Mouse (Mus musculus) liver, embryonic 12.5 days (tissue): ENCODE measurements around the gene 1700025G04Rik. TPM values are rescaled to one million over a fixed set of nuclear protein-coding genes. Genes with fewer than 3 reads are reported as not detected.

ENCODE experiments used
- ATAC-seq: fragments of 200-750 bp; cut with Nextera tagmentation; 2 replicates; pipeline ENCODE4 v1.8.0; 2017; ENCODE audit warnings: moderate number of reproducible peaks, mild to moderate bottlenecking, moderate library complexity
- H3K27ac ChIP-seq: fragments of 300-500 bp; sonication (generic); 2 replicates; pipeline ENCODE4 v1.5.1; 2016; ENCODE audit warnings: mild to moderate bottlenecking
- H3K27me3 ChIP-seq: fragments of 300-500 bp; sonication (generic); replicated peaks from 2 replicates; pipeline ENCODE4 v1.6.1; 2016; ENCODE audit warnings: mild to moderate bottlenecking, moderate library complexity
- H3K36me3 ChIP-seq: fragments of 300-500 bp; sonication (generic); 2 replicates; pipeline ENCODE4 v1.6.1; 2016; ENCODE audit warnings: mild to moderate bottlenecking, moderate library complexity
- H3K4me1 ChIP-seq: fragments of 300-500 bp; sonication (generic); 2 replicates; pipeline ENCODE4 v1.6.1; 2016
- H3K4me2 ChIP-seq: fragments of 300-500 bp; sonication (generic); 2 replicates; pipeline ENCODE4 v1.6.1; 2016; ENCODE audit warnings: mild to moderate bottlenecking, moderate library complexity
- H3K4me3 ChIP-seq: fragments of 300-500 bp; sonication (generic); 2 replicates; pipeline ENCODE4 v1.5.1; 2016; ENCODE audit warnings: mild to moderate bottlenecking, moderate library complexity
- H3K9ac ChIP-seq: fragments of 300-500 bp; sonication (generic); 2 replicates; pipeline ENCODE4 v1.6.1; 2016; ENCODE audit warnings: mild to moderate bottlenecking, moderate library complexity
- H3K9me3 ChIP-seq: fragments of 300-500 bp; sonication (generic); replicated peaks from 2 replicates; pipeline ENCODE4 v1.6.1; 2016; ENCODE audit warnings: mild to moderate bottlenecking, moderate library complexity
- WGBS: fragments of 180-500 bp; shearing (Covaris S2); methylation state at CpG from one replicate; pipeline ENCODE4 v1.1.7; 2016; ENCODE audit not compliant: insufficient replicate concordance; 5-methylcytosine and 5-hydroxymethylcytosine counted together
- polyA plus RNA-seq: library from polyadenylated mRNA; unstranded; fragments of >200 nt; fragmentation: Nextera tagmentation; extraction: Ambion mirVana; gene quantifications from 2 replicates; pipeline ENCODE4 v1.2.1, GENCODE M21; 2016

1700025G04Rik gene
- polyA plus RNA-seq, 1 experiment from 2014 or later = 4.5 TPM

DNA sequence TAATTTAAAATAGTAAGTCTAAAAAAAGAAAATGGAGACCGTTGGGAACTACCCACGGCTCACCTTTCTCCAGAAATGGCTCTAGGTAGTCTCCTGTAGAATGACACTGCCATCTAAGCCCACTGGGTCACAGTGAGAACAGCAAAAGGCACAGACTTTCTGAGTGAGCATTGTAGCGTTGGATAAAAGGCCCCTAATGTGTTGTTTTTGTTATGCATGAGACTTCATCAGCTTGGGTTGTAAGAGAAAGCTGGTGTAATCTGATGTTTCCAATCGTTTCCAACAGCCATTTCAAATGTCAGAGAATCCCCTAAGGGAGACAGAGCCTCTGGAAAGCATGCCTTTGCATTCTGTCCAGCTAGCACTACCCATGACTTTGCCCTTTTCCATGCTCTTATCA, 19.5 kb downstream of the 1700025G04Rik start:
- ATAC-seq = no peak
- H3K4me3 ChIP-seq = no peak overlapping the region
- H3K9me3 ChIP-seq = no peaks in the 10 kb centered on the region
- H3K9ac ChIP-seq = no peak overlapping the region
- H3K27ac ChIP-seq = no peak overlapping the region
- H3K36me3 ChIP-seq = no peaks in the 10 kb centered on the region
- H3K27me3 ChIP-seq = no peaks in the 10 kb centered on the region
- H3K4me2 ChIP-seq = no peak overlapping the region
- H3K4me1 ChIP-seq = no peaks in the 10 kb centered on the region
- 62% methylated on average over 4 of the region's 4 CpGs for WGBS

DNA sequence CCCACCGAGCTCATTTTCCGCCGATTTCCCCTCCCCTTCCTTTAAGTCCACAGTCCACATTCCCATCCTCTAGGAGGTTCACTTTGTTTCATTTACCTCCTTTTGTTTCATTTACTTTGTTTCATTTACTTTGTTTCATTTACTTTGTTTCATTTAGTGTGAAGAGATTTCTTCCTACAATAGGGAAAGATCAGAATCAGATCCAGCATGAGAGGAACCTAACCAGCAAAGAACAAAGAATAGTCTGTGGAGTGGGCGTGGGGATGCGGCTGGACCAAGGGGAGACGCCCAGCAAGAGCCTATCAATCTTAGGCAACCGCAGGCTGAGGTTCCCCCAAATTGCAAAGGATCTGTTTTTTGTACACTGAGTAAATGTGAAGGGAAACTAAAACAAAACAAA, 20.2 kb downstream of the 1700025G04Rik start:
- ATAC-seq = no peak
- Histone ChIP-seq H3K4me3 (no peak overlapping the region), H3K36me3 (no peaks in the 10 kb centered on the region), H3K9ac (no peak overlapping the region), H3K9me3 (no peaks in the 10 kb centered on the region), H3K4me1 (no peaks in the 10 kb centered on the region), H3K4me2 (no peak overlapping the region), H3K27ac (no peak overlapping the region), H3K27me3 (no peaks in the 10 kb centered on the region)
- WGBS = 78% methylated on average over 7 of the region's 7 CpGs

DNA sequence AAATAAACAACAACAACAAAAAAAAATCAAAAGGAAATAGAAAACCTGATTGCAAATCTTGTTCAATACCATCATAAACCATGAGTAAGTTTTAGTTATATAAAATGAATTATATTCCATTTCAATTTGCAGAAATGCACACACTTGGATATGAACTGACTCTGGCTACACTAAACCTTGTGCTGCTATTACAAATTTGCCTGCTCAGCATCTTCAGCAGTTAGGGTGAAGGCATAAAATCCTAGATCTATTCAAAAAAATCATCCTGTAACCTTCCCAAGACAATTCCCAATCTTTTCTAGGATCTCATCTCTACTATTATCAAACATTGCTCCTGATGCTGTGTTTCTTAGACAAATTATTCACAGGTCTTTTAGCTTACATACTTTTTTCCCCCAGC, 22.0 kb downstream of the 1700025G04Rik start:
- no peaks in the 10 kb centered on the region for H3K9me3 ChIP-seq
- H3K27me3 ChIP-seq = no peaks in the 10 kb centered on the region
- no peaks in the 10 kb centered on the region for H3K36me3 ChIP-seq
- H3K4me3 ChIP-seq = no peak overlapping the region
- H3K9ac ChIP-seq = no peak overlapping the region
- H3K4me2 ChIP-seq = no peak overlapping the region
- ATAC-seq = no peak
- no peaks in the 10 kb centered on the region for H3K4me1 ChIP-seq
- no peak overlapping the region for H3K27ac ChIP-seq

DNA sequence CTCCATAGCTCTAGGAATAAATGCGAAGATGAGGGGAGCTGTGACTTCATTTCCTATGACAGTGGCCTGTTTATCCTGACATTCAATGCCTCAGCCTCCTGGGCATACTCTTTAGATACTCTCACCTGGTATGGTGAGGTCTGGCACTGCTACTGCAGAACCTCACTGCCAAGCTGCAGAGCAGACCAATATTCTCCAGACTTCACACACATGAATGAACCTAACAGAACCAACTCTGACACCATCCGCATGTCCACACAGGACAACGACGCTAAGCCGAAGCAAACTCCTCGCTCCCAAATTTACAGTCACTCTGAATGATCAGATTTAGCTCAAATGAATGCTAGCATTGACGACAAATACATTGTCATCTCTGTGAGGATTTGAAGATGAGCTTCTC, 24.4 kb downstream of the 1700025G04Rik start:
- no peak overlapping the region for H3K4me2 ChIP-seq
- 86% methylated on average over 7 of the region's 7 CpGs for WGBS
- no peak for ATAC-seq

DNA sequence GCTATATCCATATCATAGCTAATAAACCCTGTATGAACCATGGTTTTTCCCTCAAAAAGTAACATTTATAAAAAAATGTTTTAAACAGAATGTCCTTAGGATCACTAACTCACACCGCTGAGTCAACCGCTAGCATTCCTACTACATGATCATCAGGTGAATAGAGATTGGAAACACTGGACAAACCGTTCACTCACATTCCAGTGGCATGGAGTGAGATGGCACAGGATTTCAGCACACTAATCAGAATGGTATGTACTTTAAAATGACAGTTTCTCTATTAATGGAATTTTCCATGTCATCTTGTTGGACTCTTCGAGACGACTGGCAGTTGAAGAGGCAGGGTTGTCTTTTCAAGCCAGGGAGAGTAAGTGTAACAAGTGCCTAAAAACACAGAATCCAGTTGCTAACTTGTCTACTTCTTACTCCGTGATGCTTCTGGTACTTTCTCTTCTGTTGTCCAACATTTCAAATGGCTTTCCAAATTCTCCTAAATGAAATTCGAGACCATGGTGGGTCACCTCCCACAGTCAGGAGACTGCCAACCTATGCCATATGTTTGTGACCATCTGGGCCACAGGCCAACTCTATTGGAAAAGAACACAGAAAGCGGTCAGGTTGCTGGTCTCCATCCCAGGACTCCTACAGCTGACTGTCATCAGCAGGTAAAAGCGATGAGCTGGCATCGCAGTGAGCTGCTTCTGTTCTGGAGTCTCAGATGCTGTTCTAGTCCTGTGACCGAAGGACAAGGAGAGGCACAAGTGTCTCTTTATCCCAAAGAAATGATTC, 26.4 kb downstream of the 1700025G04Rik start:
- 82% methylated on average over 11 of the region's 11 CpGs for WGBS
- H3K4me1 ChIP-seq = no peaks in the 10 kb centered on the region
- no peaks in the 10 kb centered on the region for H3K9me3 ChIP-seq
- H3K4me2 ChIP-seq = no peak overlapping the region
- no peak overlapping the region for H3K4me3 ChIP-seq
- H3K9ac ChIP-seq = no peak overlapping the region
- H3K27me3 ChIP-seq = no peaks in the 10 kb centered on the region
- ATAC-seq = no peak
- no peak overlapping the region for H3K27ac ChIP-seq
- H3K36me3 ChIP-seq = no peaks in the 10 kb centered on the region

More for the DNA sequence above, 24.4 kb downstream of the 1700025G04Rik start:
- no peaks in the 10 kb centered on the region for H3K4me1 ChIP-seq
- no peak overlapping the region for H3K4me3 ChIP-seq
- no peaks in the 10 kb centered on the region for H3K27me3 ChIP-seq
- H3K36me3 ChIP-seq = no peaks in the 10 kb centered on the region
- H3K9me3 ChIP-seq = no peaks in the 10 kb centered on the region
- H3K9ac ChIP-seq = no peak overlapping the region
- no peak overlapping the region for H3K27ac ChIP-seq

DNA sequence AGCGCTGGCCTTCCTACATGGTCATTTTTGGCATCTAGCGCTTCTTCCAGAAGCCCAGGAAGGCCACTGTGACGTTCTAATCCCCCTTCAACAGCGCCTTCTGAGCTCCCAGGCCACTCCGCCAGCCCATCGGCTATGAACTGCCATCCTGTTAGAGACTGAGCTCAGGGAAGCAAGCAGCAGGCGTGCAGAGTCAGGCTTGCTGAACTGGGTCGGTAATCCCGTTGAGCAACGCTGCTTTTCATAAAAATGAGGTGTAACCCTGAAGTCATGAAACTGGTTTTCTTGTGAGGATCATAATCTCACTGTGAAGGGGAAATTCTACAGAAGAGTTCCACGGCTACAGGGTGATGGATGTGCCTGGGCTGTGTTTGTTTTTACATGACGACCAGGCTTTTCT, 28.2 kb downstream of the 1700025G04Rik start:
- WGBS = 75% methylated on average over 12 of the region's 12 CpGs
- Histone ChIP-seq H3K4me1 (no peaks in the 10 kb centered on the region), H3K27ac (no peak overlapping the region), H3K27me3 (no peaks in the 10 kb centered on the region), H3K4me2 (no peak overlapping the region), H3K36me3 (no peaks in the 10 kb centered on the region), H3K9me3 (no peaks in the 10 kb centered on the region), H3K9ac (no peak overlapping the region), H3K4me3 (no peak overlapping the region)
- no peak for ATAC-seq

DNA sequence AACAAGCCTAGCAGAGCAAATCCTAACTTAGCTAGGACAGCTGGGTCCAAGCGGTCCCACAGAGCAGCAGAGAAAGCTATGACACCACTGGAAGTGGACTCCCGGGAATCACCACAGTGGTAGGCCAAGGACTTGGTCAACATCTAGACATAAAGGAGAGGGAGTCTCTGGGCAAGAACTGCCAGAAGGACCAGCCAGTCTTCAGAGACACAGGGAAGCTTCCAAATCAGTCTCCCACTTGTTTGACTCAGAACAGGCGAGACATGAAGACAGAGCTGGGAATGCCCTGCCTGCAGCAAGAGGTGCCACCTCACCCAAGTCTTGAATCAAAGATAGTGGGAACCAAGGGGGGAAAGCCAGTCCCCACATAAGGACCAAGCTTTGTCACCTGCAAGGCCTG, 29.7 kb downstream of the 1700025G04Rik start:
- no peak overlapping the region for H3K9ac ChIP-seq
- no peaks in the 10 kb centered on the region for H3K9me3 ChIP-seq
- ATAC-seq = no peak
- no peaks in the 10 kb centered on the region for H3K4me1 ChIP-seq
- no peak overlapping the region for H3K4me3 ChIP-seq
- no peak overlapping the region for H3K4me2 ChIP-seq
- WGBS = 75% methylated on average over 3 of the region's 3 CpGs
- no peaks in the 10 kb centered on the region for H3K27me3 ChIP-seq
- H3K36me3 ChIP-seq = no peaks in the 10 kb centered on the region
- no peak overlapping the region for H3K27ac ChIP-seq

DNA sequence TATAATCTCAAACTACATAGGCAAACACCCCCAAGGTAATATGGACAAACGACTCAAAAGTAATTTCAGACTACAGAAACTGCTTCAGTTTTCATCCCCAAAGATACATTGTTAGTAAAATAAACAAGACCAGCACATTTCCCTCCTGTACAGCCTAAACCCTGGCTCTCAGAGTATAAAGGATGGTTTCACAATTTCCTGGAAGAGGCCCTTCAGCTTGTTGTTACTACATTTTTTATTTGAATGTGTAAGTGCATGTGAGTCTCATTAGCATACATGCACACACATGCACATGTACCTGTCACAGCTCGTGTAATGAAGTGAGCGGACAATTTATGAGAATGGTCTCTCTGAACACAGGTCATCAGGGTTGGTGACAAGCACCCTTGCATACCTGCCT, 31.1 kb downstream of the 1700025G04Rik start:
- 71% methylated on average over 3 of the region's 3 CpGs for whole genome bisulfite sequencing
- no peak overlapping the region for H3K4me2 ChIP-seq

DNA sequence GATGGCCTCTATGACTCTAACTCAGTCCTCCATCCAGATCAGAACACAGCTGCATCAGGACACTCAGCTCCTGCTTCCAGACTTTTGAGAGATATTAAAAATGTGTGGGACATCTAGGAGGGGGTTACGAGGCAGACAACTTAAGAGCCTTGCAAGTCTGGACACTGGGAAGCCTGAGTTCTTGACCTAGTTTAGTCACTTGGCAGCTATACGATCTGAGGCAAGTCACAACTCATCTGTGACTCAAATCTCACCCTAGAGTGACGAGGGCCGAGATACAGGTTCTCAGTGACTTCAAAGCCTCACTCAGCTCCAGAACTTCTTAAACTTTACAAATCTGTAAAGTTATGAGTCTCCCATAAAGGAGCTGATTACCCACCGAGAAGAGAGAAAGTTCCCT, 36.8 kb downstream of the 1700025G04Rik start:
- peaks cover 19% of the 10 kb centered on the region for H3K4me1 ChIP-seq
- no peak for ATAC-seq
- H3K36me3 ChIP-seq = no peaks in the 10 kb centered on the region
- H3K4me2 ChIP-seq = no peak overlapping the region
- H3K9ac ChIP-seq = no peak overlapping the region
- WGBS = 71% methylated on average over 5 of the region's 5 CpGs
- H3K27me3 ChIP-seq = no peaks in the 10 kb centered on the region
- no peak overlapping the region for H3K4me3 ChIP-seq
- no peaks in the 10 kb centered on the region for H3K9me3 ChIP-seq
- H3K27ac ChIP-seq = no peak overlapping the region

More for the DNA sequence above, 31.1 kb downstream of the 1700025G04Rik start:
- ATAC-seq = no peak
- Histone ChIP-seq H3K27me3 (no peaks in the 10 kb centered on the region), H3K36me3 (no peaks in the 10 kb centered on the region), H3K4me1 (no peaks in the 10 kb centered on the region), H3K4me3 (no peak overlapping the region), H3K9ac (no peak overlapping the region), H3K27ac (no peak overlapping the region), H3K9me3 (no peaks in the 10 kb centered on the region)

DNA sequence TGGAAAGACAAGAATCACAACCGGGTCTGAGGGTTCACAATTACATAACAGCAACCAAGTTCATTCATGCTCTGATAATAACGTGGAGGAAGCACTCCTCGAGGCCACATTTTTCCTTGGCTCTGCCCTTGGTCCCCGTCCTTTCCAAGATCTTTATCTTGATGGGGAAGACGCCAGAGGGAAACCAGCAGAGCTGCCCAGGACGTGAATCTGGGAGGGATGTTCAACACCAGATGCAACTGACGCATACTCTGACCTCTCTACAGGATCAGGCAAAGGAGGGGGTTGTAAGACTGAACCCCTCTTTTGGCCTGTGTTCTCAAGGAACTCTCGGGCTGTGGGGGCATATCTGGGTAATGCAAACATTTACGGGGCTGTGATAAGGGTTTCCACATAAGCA, 38.1 kb downstream of the 1700025G04Rik start:
- ATAC-seq = no peak
- no peaks in the 10 kb centered on the region for H3K27me3 ChIP-seq
- H3K9me3 ChIP-seq = no peaks in the 10 kb centered on the region
- no peak overlapping the region for H3K27ac ChIP-seq
- H3K4me3 ChIP-seq = no peak overlapping the region
- H3K36me3 ChIP-seq = no peaks in the 10 kb centered on the region
- H3K4me1 ChIP-seq = peaks cover 19% of the 10 kb centered on the region
- 39% methylated on average over 9 of the region's 9 CpGs for WGBS
- no peak overlapping the region for H3K4me2 ChIP-seq
- no peak overlapping the region for H3K9ac ChIP-seq

DNA sequence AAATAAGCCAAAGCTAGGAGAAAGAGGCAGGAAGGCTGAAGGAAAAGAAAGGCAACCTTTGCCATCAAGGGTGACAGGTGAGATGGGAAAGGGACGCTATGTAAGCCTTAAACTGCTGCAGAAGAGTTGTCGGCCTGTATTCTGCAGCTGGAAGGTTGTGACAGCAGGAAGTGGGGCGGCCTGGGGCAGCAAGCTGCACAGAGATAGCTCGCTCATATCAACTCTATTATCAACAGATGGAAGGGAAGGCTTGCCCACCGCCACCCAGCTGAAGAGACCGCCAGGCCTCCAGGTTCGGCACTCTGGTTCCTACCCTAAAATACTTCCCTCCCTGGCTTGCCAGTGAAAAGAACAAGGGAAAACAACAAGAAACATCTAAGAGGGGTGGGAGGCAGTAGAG, 39.9 kb downstream of the 1700025G04Rik start:
- no peak for ATAC-seq
- Histone ChIP-seq H3K9ac (no peak overlapping the region), H3K36me3 (no peaks in the 10 kb centered on the region), H3K4me1 (peaks cover 19% of the 10 kb centered on the region), H3K27me3 (no peaks in the 10 kb centered on the region), H3K27ac (no peak overlapping the region), H3K9me3 (no peaks in the 10 kb centered on the region), H3K4me2 (no peak overlapping the region), H3K4me3 (no peak overlapping the region)
- WGBS = 15% methylated on average over 7 of the region's 7 CpGs

DNA sequence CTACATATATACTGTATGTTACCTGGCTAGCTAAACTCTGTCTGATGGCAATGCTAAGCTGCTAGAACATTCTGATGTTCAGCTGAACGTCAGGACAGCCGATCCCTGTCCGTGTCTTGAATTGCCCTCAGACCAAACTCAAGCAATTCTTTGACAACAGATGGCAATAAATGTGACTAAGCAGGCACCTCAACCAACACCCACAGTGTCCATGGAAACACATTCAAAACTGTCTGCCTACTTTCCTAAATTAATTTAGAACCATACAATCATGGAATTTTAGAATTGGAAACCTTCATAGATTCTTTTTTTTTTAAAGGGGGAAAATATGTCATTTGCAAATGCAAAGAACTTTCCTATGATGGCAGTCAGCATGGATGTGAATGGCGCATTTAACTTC, 41.6 kb downstream of the 1700025G04Rik start:
- H3K4me1 ChIP-seq = peaks cover 19% of the 10 kb centered on the region
- no peak overlapping the region for H3K4me2 ChIP-seq
- no peak overlapping the region for H3K9ac ChIP-seq
- no peaks in the 10 kb centered on the region for H3K36me3 ChIP-seq
- H3K9me3 ChIP-seq = no peaks in the 10 kb centered on the region
- 75% methylated on average over 4 of the region's 4 CpGs for WGBS
- no peak overlapping the region for H3K27ac ChIP-seq
- H3K4me3 ChIP-seq = no peak overlapping the region
- no peak for ATAC-seq
- no peaks in the 10 kb centered on the region for H3K27me3 ChIP-seq

DNA sequence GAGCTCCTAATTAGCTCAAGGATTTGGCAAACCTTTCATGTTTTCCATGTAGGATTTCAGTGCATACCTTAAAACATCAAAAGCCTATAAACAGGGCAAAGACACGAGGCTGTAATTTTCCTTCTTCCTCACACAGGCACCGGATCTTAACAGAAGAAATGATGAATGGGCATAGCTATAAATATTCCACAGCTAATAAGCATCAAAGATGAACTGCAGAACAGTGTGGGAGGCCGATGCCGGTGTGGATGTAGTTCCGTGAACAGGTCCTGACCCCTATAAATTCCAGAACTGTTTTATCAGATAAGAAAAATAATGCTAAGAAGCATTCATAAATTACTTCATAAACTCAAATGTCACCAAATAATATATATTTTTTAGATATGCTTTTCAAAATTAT, 42.5 kb downstream of the 1700025G04Rik start:
- 81% methylated on average over 5 of the region's 5 CpGs for WGBS
- ATAC-seq = no peak

More for the DNA sequence above, 42.5 kb downstream of the 1700025G04Rik start:
- Histone ChIP-seq H3K9me3 (no peaks in the 10 kb centered on the region), H3K27me3 (no peaks in the 10 kb centered on the region), H3K27ac (no peak overlapping the region), H3K4me1 (peaks cover 19% of the 10 kb centered on the region), H3K9ac (no peak overlapping the region), H3K4me2 (no peak overlapping the region), H3K4me3 (no peak overlapping the region), H3K36me3 (no peaks in the 10 kb centered on the region)
